Mouse (Mus musculus) kidney, embryonic 14.5 days (tissue): Measurements from ENCODE around the gene Tdrd6. TPM values are rescaled to one million over a fixed set of nuclear protein-coding genes. Genes with fewer than 3 reads are reported as not detected.

Experiments
- ATAC-seq: fragments of 200-750 bp; cut with Nextera tagmentation; 2 replicates; pipeline ENCODE4 v1.8.0; 2017; ENCODE audit warnings: moderate number of reproducible peaks, mild to moderate bottlenecking, moderate TSS enrichment, moderate library complexity; ENCODE audit not compliant: low FRiP score, low TSS enrichment
- H3K27ac ChIP-seq: fragments of 300-500 bp; sonication (generic); 2 replicates; pipeline ENCODE4 v1.5.1; 2014; ENCODE audit warnings: low read depth, mild to moderate bottlenecking, low read length, moderate library complexity, mixed read lengths
- H3K27me3 ChIP-seq: fragments of 300-500 bp; sonication (generic); 2 replicates; pipeline ENCODE4 v1.6.1; 2014; ENCODE audit warnings: mild to moderate bottlenecking, low read length; ENCODE audit not compliant: control insufficient read depth, insufficient read depth
- H3K36me3 ChIP-seq: fragments of 300-500 bp; sonication (generic); 2 replicates; pipeline ENCODE4 v1.6.1; 2014; ENCODE audit warnings: low read length, mixed read lengths; ENCODE audit not compliant: control insufficient read depth, insufficient read depth
- H3K4me1 ChIP-seq: fragments of 300-500 bp; sonication (generic); 2 replicates; pipeline ENCODE4 v1.6.1; 2014; ENCODE audit warnings: low read length, mixed read lengths; ENCODE audit not compliant: control insufficient read depth, insufficient read depth
- H3K4me2 ChIP-seq: fragments of 300-500 bp; sonication (generic); replicated peaks from 2 replicates; pipeline ENCODE4 v1.6.1; 2014; ENCODE audit warnings: low read depth, mild to moderate bottlenecking, low read length
- H3K4me3 ChIP-seq: fragments of 300-500 bp; sonication (generic); 2 replicates; pipeline ENCODE4 v1.5.1; 2014; ENCODE audit warnings: mild to moderate bottlenecking, low read length
- H3K9ac ChIP-seq: fragments of 300-500 bp; sonication (generic); 2 replicates; pipeline ENCODE4 v1.6.1; 2014; ENCODE audit warnings: low read depth, mild to moderate bottlenecking, low read length, moderate library complexity
- H3K9me3 ChIP-seq: fragments of 300-500 bp; sonication (generic); 2 replicates; pipeline ENCODE4 v1.6.1; 2016; ENCODE audit warnings: low read length; ENCODE audit not compliant: control insufficient read depth
- WGBS: fragments of 180-500 bp; shearing (Covaris S2); extraction: QIAGEN DNeasy Blood & Tissue Kit; methylation state at CpG from one replicate; pipeline ENCODE4 v1.1.7; 2014; 5-methylcytosine and 5-hydroxymethylcytosine counted together
- polyA plus RNA-seq: library from polyadenylated mRNA; unstranded; fragments of >200 nt; fragmentation: Nextera tagmentation; extraction: Ambion mirVana; gene quantifications from 2 replicates; pipeline ENCODE4 v1.2.1, GENCODE M21; 2014

Gene Tdrd6
- polyA plus RNA-seq, 1 experiment from 2014 or later = not detected

DNA sequence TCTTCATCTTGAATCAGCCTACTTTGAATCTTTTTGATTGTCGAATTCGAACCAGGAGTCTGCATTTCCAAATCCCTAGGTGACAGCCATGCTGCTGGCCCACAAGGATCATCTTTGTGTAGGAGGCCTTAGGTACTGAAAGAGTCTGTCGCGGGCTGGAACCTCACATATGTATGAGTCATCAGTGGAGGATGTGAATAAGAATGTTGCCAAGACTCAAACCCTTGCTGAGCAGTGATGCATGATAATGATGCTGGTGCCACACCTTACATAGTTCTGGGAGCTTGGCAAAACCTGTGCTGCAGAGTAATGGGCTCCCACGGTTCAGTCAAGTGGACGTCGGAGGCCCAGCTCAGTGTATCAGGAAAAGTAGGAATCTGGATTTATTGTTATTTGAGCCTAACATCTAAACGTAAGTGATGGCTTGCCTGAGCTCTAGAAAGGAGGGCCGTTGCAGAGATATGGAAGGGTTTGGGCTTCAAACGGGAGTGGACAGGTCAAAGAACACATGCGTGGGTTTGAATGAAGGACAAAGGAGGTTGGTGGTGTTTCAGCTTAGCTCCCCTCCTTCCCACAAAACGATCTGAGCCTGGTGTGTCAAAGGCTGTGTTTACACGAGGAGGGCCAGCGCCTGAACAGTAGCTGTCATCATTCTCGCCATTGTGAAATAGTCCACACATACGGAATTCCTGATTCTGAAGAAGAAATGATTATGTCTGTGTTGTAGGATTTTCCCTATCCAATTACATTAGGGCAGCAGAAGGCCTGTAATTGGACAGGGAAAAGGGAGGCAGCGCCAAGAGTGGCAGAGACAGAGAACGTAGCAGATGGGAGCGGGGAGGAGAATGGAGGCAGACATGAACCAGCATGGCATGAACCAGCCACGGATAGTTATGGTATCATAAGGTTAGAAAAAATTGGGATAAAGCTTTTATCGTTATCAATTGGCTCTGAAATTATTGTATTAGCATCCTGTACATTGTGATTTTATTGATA lies 37.5 kb downstream of the Tdrd6 start:
- H3K27me3 ChIP-seq = no peaks in the 10 kb centered on the region
- no peaks in the 10 kb centered on the region for H3K4me1 ChIP-seq
- H3K9me3 ChIP-seq = 0 out of 2 replicates have a peak, but pooled peaks cover 1% of the 10 kb centered on the region
- no peak overlapping the region for H3K9ac ChIP-seq
- 83% methylated on average over 21 of the region's 21 CpGs for WGBS
- H3K27ac ChIP-seq = no peak overlapping the region
- no peak for ATAC-seq
- no peaks in the 10 kb centered on the region; the same call in 1 of the 2 replicates for H3K36me3 ChIP-seq
- no peak overlapping the region for H3K4me3 ChIP-seq
- no peak overlapping the region for H3K4me2 ChIP-seq

DNA sequence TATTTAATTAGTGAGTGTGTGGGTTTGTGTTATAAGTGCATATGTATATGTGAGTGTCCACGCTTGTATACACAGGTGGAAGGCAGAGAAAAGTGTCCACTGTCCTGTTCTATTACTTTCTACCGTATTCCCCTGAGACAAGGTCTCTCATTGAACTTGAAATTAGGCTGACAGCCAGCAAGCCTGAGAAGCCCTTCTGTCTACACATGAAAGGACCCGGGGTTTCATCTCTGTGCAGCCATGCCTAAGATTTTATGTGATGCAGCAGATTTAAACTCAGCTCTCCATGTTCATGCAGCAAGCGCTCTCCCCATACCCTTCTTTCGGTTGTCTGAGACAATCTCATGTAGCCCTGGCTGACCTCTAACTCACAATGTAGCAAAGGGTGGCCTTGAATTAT lies 39.6 kb downstream of the Tdrd6 start:
- no peaks in the 10 kb centered on the region for H3K4me1 ChIP-seq
- no peak overlapping the region for H3K27ac ChIP-seq
- H3K4me3 ChIP-seq = no peak overlapping the region
- WGBS = 86% methylated on average over 5 of the region's 5 CpGs
- no peak for ATAC-seq
- no peaks in the 10 kb centered on the region for H3K36me3 ChIP-seq
- no peaks in the 10 kb centered on the region for H3K27me3 ChIP-seq
- no peak overlapping the region for H3K9ac ChIP-seq
- H3K4me2 ChIP-seq = no peak overlapping the region
- H3K9me3 ChIP-seq = no peaks in the 10 kb centered on the region

DNA sequence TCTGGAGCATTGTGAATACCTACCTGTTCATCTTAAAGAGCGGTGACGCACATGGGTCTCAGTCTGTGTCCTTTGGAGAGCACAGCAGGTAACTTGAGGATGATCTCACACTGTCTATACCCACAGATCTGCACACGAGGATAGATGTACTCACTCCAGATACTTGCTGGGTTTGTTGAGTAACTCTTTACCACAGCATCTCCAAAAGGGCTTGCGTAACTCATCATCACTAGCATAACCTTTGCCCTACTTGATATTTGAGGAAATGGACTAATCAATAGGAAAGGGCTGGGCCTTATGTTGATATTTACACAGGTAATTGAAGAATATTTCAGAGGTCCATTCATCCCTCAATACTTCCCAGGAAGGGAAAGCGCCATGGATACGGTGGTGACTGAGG lies 40.3 kb downstream of the Tdrd6 start:
- no peak for ATAC-seq
- Histone ChIP-seq H3K4me1 (no peaks in the 10 kb centered on the region), H3K27ac (no peak overlapping the region), H3K4me2 (no peak overlapping the region), H3K27me3 (no peaks in the 10 kb centered on the region), H3K36me3 (no peaks in the 10 kb centered on the region), H3K4me3 (no peak overlapping the region), H3K9me3 (no peaks in the 10 kb centered on the region), H3K9ac (no peak overlapping the region)
- 94% methylated on average over 6 of the region's 6 CpGs for WGBS

DNA sequence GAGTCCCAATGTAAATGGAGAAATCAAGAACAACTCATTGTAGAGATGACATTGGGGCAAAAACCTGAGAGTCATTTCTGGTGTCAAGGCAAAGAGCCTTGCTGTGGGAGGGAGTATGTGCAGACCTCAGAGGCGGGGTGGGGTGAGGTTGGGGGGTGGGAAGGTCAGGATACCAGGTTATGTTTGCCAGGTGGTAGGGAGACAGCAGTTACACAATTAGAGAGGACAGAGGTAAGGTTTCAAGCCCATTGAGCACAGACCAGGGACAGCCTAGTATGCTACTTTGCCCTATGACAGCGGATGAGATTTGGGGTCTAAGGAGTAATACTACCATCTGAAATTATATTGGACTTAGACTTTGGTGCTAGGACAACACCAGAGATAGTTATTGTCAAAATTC lies 42.8 kb downstream of the Tdrd6 start:
- H3K36me3 ChIP-seq = no peaks in the 10 kb centered on the region
- H3K4me1 ChIP-seq = peaks cover 3% of the 10 kb centered on the region; the same call in 1 of the 2 replicates
- no peak overlapping the region for H3K9ac ChIP-seq
- H3K27ac ChIP-seq = no peak overlapping the region
- H3K4me3 ChIP-seq = no peak overlapping the region
- H3K27me3 ChIP-seq = no peaks in the 10 kb centered on the region
- WGBS = 92% methylated on average over 2 of the region's 2 CpGs
- no peak overlapping the region for H3K4me2 ChIP-seq
- no peaks in the 10 kb centered on the region for H3K9me3 ChIP-seq
- no peak for ATAC-seq

DNA sequence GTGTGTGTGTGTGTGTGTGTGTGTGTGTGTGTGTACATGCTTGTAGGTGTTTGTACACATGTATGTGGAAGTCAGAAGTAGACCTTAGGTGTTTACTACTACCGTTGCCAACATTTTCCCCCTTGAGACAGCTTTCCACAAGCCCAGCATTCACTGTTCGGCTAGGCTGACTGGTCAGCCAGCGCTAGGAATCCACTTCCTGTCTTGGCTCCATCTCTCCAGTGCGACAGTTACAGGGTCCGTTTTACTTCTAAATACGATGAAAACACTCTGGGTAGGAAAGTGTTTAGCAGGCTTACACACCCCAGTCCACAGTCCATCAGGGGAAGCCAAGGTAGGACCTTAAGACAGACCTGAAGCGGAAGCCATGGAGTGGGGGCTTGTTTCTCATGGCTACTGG lies 45.3 kb downstream of the Tdrd6 start:
- 56% methylated on average over 7 of the region's 7 CpGs for WGBS
- H3K4me3 ChIP-seq = no peak overlapping the region
- no peaks in the 10 kb centered on the region for H3K36me3 ChIP-seq
- no peak overlapping the region for H3K9ac ChIP-seq
- H3K27ac ChIP-seq = no peak overlapping the region
- H3K9me3 ChIP-seq = no peaks in the 10 kb centered on the region
- H3K4me2 ChIP-seq = no peak overlapping the region
- no peaks in the 10 kb centered on the region for H3K27me3 ChIP-seq
- peaks cover 12% of the 10 kb centered on the region for H3K4me1 ChIP-seq
- no peak for ATAC-seq

DNA sequence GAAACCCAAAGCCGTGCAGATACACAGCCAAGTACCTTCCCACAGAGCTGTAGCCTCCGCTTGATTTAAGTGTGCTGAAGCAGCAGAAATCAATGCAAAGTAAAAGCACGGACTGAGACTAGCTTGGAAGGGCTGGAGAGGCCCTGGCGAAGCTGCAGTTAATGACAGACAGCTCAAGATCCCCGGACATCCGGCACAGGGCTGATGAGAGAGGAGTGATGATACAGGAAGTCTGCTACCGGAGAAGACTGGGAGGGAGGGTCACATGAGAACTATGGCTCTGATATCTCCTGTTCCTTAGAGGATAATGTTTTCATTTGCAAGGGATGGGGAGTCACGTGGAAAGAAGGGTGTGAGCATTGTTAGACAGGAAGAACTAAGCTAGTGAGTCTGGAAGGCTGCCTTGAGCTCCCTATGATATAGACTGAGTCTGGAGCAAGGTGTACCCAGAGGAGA lies 49.1 kb downstream of the Tdrd6 start:
- 8% methylated on average over 8 of the region's 8 CpGs for WGBS
- Histone ChIP-seq H3K27me3 (no peaks in the 10 kb centered on the region), H3K9ac (no peak overlapping the region), H3K9me3 (no peaks in the 10 kb centered on the region), H3K36me3 (no peaks in the 10 kb centered on the region), H3K4me1 (peaks cover 14% of the 10 kb centered on the region), H3K27ac (peak overlapping the region; percentile 73), H3K4me2 (peak overlapping the region; percentile 34), H3K4me3 (peak overlapping the region; percentile 3; the same call in 1 of the 2 replicates)
- ATAC-seq = peak; percentile 90

DNA sequence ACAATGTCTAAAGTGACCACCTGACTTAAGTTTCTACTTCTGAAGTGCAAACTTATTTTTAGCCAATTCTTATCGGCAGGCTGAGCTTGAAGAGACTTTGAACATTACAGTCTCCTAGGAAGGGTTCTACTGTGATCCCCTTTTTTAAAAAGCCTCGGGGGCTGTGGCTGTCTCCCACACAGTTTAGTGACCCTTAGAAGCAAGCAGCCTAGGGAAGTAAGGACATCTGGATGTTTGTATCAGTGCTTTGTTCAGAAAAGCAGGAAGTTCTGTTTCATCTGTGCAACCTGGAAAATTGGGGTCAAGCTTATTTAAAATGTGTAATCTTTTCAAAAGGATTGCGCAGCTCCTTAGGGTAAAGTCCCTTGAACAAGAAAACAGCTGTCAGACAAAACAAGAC lies 49.6 kb downstream of the Tdrd6 start:
- Histone ChIP-seq H3K4me2 (peak overlapping the region; percentile 34; the same call in 1 of the 2 replicates), H3K27me3 (no peaks in the 10 kb centered on the region), H3K27ac (peak overlapping the region; percentile 73), H3K9me3 (no peaks in the 10 kb centered on the region), H3K36me3 (no peaks in the 10 kb centered on the region), H3K9ac (no peak overlapping the region), H3K4me1 (peaks cover 14% of the 10 kb centered on the region), H3K4me3 (peak overlapping the region; percentile 3; the same call in 1 of the 2 replicates)
- 16% methylated on average over 3 of the region's 3 CpGs for whole genome bisulfite sequencing
- no peak; the same call in 1 of the 2 replicates for ATAC-seq

DNA sequence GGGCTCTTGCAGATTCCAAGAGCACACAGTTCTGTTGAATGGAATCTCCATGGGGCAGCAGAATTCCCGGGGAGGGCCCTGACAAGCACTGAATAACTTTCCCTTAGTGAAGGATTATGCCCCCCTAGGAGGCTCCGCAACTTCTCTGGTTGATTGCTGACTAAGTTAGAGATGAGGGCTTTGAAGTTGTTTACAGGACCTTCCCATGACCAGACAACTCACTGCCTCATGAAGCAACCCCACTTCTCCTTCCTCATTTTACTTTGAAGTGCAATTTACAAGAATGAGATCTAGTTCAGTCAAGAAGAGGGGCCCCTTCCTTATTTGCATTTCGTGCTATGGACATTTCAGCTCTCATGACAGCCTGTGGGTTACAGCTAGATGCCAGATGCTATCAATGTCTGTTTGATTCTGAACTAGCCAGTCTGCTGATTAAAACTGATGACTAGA lies 56.5 kb downstream of the Tdrd6 start:
- no peaks in the 10 kb centered on the region for H3K36me3 ChIP-seq
- no peak overlapping the region for H3K4me2 ChIP-seq
- no peak overlapping the region for H3K9ac ChIP-seq
- no peaks in the 10 kb centered on the region for H3K9me3 ChIP-seq
- 38% methylated on average over 3 of the region's 3 CpGs for WGBS
- 0 out of 2 replicates have a peak overlapping the region, but pooled peaks have one; percentile 30 for H3K27ac ChIP-seq
- H3K4me1 ChIP-seq = no peaks in the 10 kb centered on the region; the same call in 1 of the 2 replicates
- H3K4me3 ChIP-seq = no peak overlapping the region
- H3K27me3 ChIP-seq = no peaks in the 10 kb centered on the region
- ATAC-seq = no peak

DNA sequence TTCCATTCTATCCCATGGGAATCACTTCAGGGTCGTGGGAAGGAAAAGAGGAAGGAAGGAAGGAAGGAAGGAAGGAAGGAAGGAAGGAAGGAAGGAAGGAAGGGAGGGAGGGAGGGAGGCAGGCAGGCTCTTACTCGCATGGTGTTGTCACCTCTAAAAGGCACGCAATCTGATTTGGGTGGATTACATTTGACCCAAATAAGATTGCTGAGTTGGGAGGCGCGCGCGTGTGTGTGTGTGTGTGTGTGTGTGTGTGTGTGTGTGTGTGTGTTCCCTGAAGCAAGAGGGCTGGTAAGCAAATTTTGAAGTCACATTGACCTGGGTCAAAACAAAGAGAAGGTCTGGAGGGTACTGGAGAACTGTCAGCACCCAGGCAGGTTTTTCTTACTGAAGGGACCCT lies 60.8 kb downstream of the Tdrd6 start:
- 53% methylated on average over 7 of the region's 7 CpGs for WGBS
- ATAC-seq = no peak
- Histone ChIP-seq H3K9ac (no peak overlapping the region), H3K4me1 (no peaks in the 10 kb centered on the region; the same call in 1 of the 2 replicates), H3K27me3 (no peaks in the 10 kb centered on the region), H3K4me3 (peak overlapping the region; percentile 52; the same call in 1 of the 2 replicates), H3K9me3 (no peaks in the 10 kb centered on the region), H3K36me3 (no peaks in the 10 kb centered on the region), H3K4me2 (peak overlapping the region; percentile 74), H3K27ac (no peak overlapping the region)
